Mouse (Mus musculus) G1E (cell line): ENCODE data around the gene Cdca3. TPM values are rescaled to one million over a fixed set of nuclear protein-coding genes. Genes with fewer than 3 reads are reported as not detected.
A peak's percentile ranks its signal among the peaks of the same experiment; 100 is the strongest.

Experiments used
- ATAC-seq: 2 replicates; pipeline ENCODE4 v1.8.0; 2016; ENCODE audit warnings: mild to moderate bottlenecking; ENCODE audit not compliant: insufficient number of reproducible peaks, poor library complexity, low FRiP score, severe bottlenecking; ENCODE audit errors: extremely low read depth
- DNase-seq: peaks from one replicate; pipeline ENCODE4 v3.0.0; 2012; ENCODE audit warnings: low spot score
- H3K27me3 ChIP-seq: 2 replicates; pipeline ENCODE4 v1.6.1; 2012; ENCODE audit warnings: mild to moderate bottlenecking, low read length, inconsistent platforms; ENCODE audit not compliant: insufficient read depth
- H3K36me3 ChIP-seq: replicated peaks from 2 replicates; pipeline ENCODE3; 2012; ENCODE audit warnings: mild to moderate bottlenecking, inconsistent platforms
- H3K4me1 ChIP-seq: 2 replicates; pipeline ENCODE4 v1.6.1; 2012; ENCODE audit warnings: low read depth, low read length, inconsistent platforms, mixed read lengths; ENCODE audit not compliant: insufficient read depth
- H3K4me3 ChIP-seq: 2 replicates; pipeline ENCODE4 v1.5.1; 2012; ENCODE audit warnings: low read depth, mild to moderate bottlenecking, inconsistent platforms, low read length, moderate library complexity, mixed read lengths
- H3K9me3 ChIP-seq: replicated peaks from 2 replicates; pipeline ENCODE4 v1.6.1; 2012; ENCODE audit warnings: inconsistent platforms
- CTCF ChIP-seq: IDR thresholded peaks from 2 replicates; pipeline ENCODE4 v1.5.1; 2012; ENCODE audit warnings: low read depth, low read length, inconsistent platforms, mixed read lengths
- GATA1 ChIP-seq: IDR thresholded peaks from 2 replicates; pipeline ENCODE4 v1.6.1; 2012; ENCODE audit warnings: borderline replicate concordance, low read length, inconsistent platforms, mixed read lengths
- GATA2 ChIP-seq: IDR thresholded peaks from 2 replicates; pipeline ENCODE4 v1.6.1; 2012; ENCODE audit warnings: low read depth, low read length, inconsistent platforms, borderline replicate concordance
- POLR2AphosphoS5 ChIP-seq: IDR thresholded peaks from 2 replicates; pipeline ENCODE4 v1.6.1; 2012; ENCODE audit warnings: low read depth, low read length, inconsistent platforms; ENCODE audit not compliant: insufficient replicate concordance
- TAL1 ChIP-seq: conservative IDR thresholded peaks from 2 replicates; pipeline ENCODE4 v1.6.1; 2012; ENCODE audit warnings: low read depth, low read length, inconsistent platforms, mixed read lengths
- polyA plus RNA-seq: library from polyadenylated mRNA; stranded (reverse); fragments of >175 nt; gene quantifications from 2 replicates; pipeline ENCODE4 v1.2.3, GENCODE M21; 2012
- total RNA-seq, 2 experiments: library from RNA; stranded (forward) in 1 of 2; stranded (reverse) in 1 of 2; fragments of 200-1000 nt in 1 of 2; fragments of >200 nt in 1 of 2; fragmentation: Nextera tagmentation in 1 of 2; gene quantifications; 2 replicates each; pipeline ENCODE4 v1.2.3; 2014 to 2017

Cdca3 gene
- total RNA-seq (2014; fragmentation: Nextera tagmentation) (109 and 112 TPM in 2 replicates), total RNA-seq (2017) (137 and 150 TPM in 2 replicates), polyA plus RNA-seq (50.9 and 67.2 TPM in 2 replicates)

DNA sequence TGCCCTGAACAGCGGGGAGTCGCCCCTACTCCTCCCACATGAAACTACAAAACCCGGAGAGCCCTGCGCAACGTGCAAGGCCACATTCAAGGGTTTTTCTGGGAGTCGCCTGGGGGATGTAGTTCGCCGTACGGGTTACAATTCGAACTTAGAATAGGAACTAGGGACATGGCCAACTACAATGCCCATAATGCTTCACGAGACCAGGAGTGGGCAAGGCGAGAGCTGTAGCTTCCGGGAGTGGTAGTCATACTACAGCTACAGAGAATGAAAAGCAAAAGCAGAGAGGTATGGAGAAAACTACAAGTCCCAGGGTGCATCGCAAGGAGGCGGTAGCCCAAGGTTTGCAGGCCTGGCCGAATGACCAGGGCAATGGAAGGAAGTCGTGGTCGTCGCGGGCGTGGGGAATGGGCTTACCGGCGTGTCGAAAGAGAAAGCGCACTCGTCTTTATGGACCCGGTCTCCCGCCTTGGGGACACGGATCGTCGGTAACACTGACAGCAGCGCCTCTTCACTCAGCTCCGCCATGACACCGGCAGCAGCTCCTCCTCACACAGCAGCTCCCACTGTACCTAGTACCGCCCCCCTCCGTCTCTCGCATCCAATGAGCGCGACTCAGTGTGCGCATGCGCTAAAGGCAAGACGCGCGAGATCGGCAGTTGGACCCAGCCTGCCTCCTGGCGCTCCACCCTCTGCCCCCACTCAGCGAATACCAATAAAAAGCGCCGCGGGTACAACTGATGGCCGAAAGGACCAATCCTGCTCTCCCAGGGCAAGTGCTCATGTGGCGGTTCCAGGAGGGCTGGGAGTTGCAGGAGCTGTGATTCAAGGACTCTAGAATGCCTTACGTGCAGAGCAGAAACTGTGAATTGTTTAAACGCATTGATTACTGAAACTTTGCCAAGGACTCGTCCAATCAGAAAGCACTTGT is at the start of gene Cdca3, which contains the start of gene Usp5:
TSS of gene Cdca3 (plus strand) at position 680 of the 931 bp plus-strand sequence.
TSS of gene Usp5 (minus strand) at position 617 of the 931 bp plus-strand sequence.
- DNase-seq, result peak; percentile 96
- Histone ChIP-seq H3K9me3 (no peaks in the 10 kb centered on the region), H3K4me3 (peak within 1 kb of the TSS; percentile 91), H3K36me3 (peaks cover 73% of the 10 kb centered on the region), H3K4me1 (peaks cover 46% of the 10 kb centered on the region), H3K27me3 (no peaks in the 10 kb centered on the region)
- ATAC-seq, result peak; percentile 73
- no peak for TF ChIP-seq POLR2AphosphoS5
- no peak for TF ChIP-seq TAL1
- TF ChIP-seq GATA2, result no peak
- no peak for TF ChIP-seq GATA1
- no peak for TF ChIP-seq CTCF

DNA sequence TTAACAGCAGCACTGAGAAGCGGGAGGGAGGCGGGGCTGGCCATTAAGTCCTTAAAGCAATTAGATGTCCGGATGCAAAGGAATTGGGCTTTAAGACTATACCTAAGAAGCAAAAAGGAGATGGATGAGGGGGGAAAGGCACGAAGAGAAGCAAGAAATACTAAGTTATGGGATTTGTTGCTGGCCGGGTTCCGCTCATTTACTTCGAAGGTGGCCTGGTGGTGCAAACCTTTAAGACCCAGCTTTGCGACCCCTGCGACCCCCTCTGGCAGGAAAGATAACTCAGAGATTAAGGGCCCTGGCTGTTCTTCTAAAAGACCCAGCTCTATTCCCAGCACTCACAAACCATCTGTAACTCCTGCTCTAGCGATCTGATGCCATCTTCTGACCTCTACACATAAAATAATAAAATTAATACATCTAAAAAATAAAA is 49.3 kb upstream of the Cdca3 start:
- ATAC-seq (no peak), DNase-seq (no peak)
- Histone ChIP-seq H3K4me1 (peaks cover 5% of the 10 kb centered on the region), H3K4me3 (no peak overlapping the region), H3K27me3 (peaks cover 62% of the 10 kb centered on the region), H3K9me3 (no peaks in the 10 kb centered on the region), H3K36me3 (no peaks in the 10 kb centered on the region)
- TF ChIP-seq POLR2AphosphoS5 (no peak), GATA1 (no peak), TAL1 (no peak)

DNA sequence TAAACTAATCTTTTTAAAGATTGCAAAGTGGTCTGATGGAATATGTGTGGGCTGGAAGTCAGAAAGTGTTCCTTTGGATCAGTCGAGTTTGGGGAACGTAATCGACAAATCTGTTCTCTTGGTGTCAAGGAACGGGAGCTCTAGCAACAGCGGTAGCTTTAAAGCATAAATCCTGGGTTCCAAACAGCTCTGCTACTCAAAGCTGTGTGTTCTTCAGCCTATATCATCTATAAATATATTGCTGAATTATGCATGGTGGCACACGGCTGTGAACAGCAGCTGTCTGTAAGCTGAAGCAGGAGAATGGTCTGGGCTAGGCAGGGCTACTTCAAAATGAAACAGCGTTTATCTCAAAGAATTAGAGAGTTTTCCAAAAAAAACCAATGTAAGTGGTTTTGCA is 48.4 kb upstream of the Cdca3 start:
- Histone ChIP-seq H3K9me3 (no peaks in the 10 kb centered on the region), H3K4me1 (peaks cover 5% of the 10 kb centered on the region), H3K4me3 (no peak overlapping the region), H3K27me3 (peaks cover 58% of the 10 kb centered on the region), H3K36me3 (no peaks in the 10 kb centered on the region)
- ATAC-seq (no peak), DNase-seq (no peak)
- TF ChIP-seq GATA1 (no peak), TAL1 (no peak), GATA2 (no peak), POLR2AphosphoS5 (no peak), CTCF (no peak)

DNA sequence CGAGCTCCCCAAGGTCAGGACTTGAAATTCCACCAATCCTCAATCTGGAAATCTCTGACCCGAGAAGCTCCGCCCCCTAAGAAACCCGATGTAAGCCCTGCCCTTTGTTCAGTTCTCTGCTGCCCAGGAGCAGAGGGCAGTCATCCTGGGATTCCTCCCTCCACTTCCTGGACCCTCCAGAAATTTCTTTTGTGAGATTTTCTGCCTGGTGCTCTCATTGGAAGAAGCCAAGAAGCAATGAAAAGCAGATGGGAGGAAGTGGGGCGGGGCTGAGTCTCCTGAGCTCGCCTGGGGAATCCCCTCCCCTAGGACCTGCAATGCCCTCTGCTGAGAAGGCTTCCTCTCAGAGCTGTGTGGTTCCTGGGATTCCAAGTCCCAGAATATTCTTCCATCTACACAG is 46.9 kb upstream of the Cdca3 start:
- no peak for DNase-seq
- Histone ChIP-seq H3K4me1 (peaks cover 5% of the 10 kb centered on the region), H3K9me3 (no peaks in the 10 kb centered on the region), H3K4me3 (no peak overlapping the region; the same call in 1 of the 2 replicates), H3K36me3 (no peaks in the 10 kb centered on the region), H3K27me3 (peaks cover 45% of the 10 kb centered on the region)
- TF ChIP-seq POLR2AphosphoS5 (no peak), GATA1 (no peak), CTCF (no peak), GATA2 (no peak), TAL1 (no peak)
- no peak for ATAC-seq

DNA sequence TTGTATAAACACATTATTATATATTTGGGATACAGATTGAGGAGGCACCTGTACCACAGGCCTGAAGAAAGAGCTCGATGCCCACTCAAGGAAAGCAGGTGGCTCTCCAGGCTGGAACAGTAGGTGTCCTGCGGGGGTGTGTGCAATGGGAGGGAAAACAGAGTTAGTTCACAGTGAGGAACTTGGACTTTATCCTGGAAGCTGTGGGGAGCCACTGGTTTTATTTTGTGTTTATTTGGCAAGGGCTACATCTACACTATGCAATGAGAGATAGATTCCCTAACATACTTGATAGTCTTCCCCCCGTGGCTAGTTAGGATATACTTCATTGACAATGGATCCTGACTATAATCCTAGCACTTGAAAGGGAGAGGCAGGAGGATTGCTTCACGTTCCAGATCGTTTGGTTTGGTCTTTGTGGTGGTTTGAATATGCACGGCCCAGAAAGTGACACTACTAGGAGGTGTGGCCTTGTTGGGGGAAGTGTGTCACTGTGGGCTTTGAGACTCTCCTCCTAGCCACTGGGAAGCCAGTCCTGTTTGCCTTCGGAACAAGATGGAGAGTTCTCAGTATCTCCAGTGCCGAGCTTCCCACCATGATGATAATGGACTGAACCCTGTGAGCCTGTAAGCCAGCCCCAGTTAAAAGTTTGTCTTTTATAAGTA is 42.5 kb upstream of the Cdca3 start:
- Histone ChIP-seq H3K9me3 (no peaks in the 10 kb centered on the region), H3K4me3 (no peak overlapping the region), H3K4me1 (peaks cover 5% of the 10 kb centered on the region; the same call in 1 of the 2 replicates), H3K36me3 (peaks cover 5% of the 10 kb centered on the region), H3K27me3 (peaks cover 7% of the 10 kb centered on the region)
- ATAC-seq, result no peak
- no peak for DNase-seq
- TF ChIP-seq GATA2 (no peak), GATA1 (no peak), POLR2AphosphoS5 (no peak), TAL1 (no peak), CTCF (no peak)

DNA sequence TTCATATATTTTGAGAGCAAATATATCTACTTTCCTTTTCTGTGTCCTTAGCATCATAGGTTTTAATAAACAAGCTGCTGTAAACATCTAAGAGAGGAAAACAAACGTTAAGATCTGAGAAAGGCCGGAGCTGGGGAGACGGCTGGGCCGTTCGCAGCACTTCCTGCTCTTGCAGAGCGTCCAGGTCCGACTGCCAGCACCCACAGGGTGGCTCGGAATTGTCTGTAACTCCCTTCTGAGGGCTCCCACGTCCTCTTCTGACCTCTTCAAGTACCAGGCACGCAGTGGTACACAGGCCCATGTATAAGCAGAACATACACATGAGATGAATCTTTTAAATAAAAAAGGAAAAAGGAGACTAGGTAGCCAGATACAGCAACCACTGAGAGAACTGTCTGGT is 41.6 kb upstream of the Cdca3 start:
- no peak for DNase-seq
- no peak overlapping the region for H3K4me3 ChIP-seq

More for the DNA sequence above, 41.6 kb upstream of the Cdca3 start:
- Histone ChIP-seq H3K9me3 (no peaks in the 10 kb centered on the region), H3K27me3 (peaks cover 2% of the 10 kb centered on the region; the same call in 1 of the 2 replicates), H3K36me3 (peaks cover 8% of the 10 kb centered on the region), H3K4me1 (no peaks in the 10 kb centered on the region)
- ATAC-seq, result no peak
- TF ChIP-seq CTCF, result no peak
